Mouse (Mus musculus) gastrocnemius, postnatal 25 days (tissue): ENCODE data around the gene AI837181. TPM values are rescaled to one million over a fixed set of nuclear protein-coding genes. Genes with fewer than 3 reads are reported as not detected.
A peak's percentile ranks its signal among the peaks of the same experiment; 100 is the strongest.

Experiments
- DNase-seq: peaks from one replicate; pipeline ENCODE4 v3.0.0; 2022
- total RNA-seq, 2 experiments: library from RNA; stranded (reverse); gene quantifications; 1 replicate in 1 of 2; 2 replicates in 1 of 2; pipeline ENCODE4 v1.2.3; 2021

AI837181 gene
- total RNA-seq, 2 experiments from 2014 or later = 32.1 to 33.5 TPM

- DNase-seq = peak; percentile 51
Observed at GRCm38 (mm10) chr19:5447515-5448353, 22.8 kb downstream of the AI837181 start, which contains the start of gene Fosl1. Gene Fosl1 (plus strand): TSS chr19:5447547.

- DNase-seq = no peak
Observed at GRCm38 (mm10) chr19:5448354-5449150, 23.6 kb downstream of the AI837181 start.

- DNase-seq = no peak
Observed at GRCm38 (mm10) chr19:5449673-5450072, 24.7 kb downstream of the AI837181 start.

- no peak for DNase-seq
Observed at GRCm38 (mm10) chr19:5451766-5452165, 26.8 kb downstream of the AI837181 start.

GRCm38 (mm10) chr19:5455037-5455436, 30.1 kb downstream of the AI837181 start:
- no peak for DNase-seq

- no peak for DNase-seq
Observed at GRCm38 (mm10) chr19:5455568-5455967, 30.6 kb downstream of the AI837181 start.

GRCm38 (mm10) chr19:5456241-5456921, 31.4 kb downstream of the AI837181 start:
- no peak for DNase-seq

- peak; percentile 96 for DNase-seq
Observed at GRCm38 (mm10) chr19:5456922-5457745, 32.2 kb downstream of the AI837181 start.

- DNase-seq = no peak
Observed at GRCm38 (mm10) chr19:5457746-5458442, 33.0 kb downstream of the AI837181 start, which contains the start of gene Ccdc85b. Gene Ccdc85b (minus strand): TSS chr19:5457894.

GRCm38 (mm10) chr19:5459019-5459418, 34.1 kb downstream of the AI837181 start:
- no peak for DNase-seq

- no peak for DNase-seq
Observed at GRCm38 (mm10) chr19:5459896-5460295, 35.0 kb downstream of the AI837181 start.

GRCm38 (mm10) chr19:5460465-5460911, 35.5 kb downstream of the AI837181 start, which contains the start of gene Fibp:
Gene Fibp (plus strand): TSS chr19:5460615.
- DNase-seq = peak; percentile 81

GRCm38 (mm10) chr19:5461411-5461810, 36.5 kb downstream of the AI837181 start:
- DNase-seq = no peak

GRCm38 (mm10) chr19:5463212-5463611, 38.3 kb downstream of the AI837181 start:
- no peak for DNase-seq

- DNase-seq = no peak
Observed at GRCm38 (mm10) chr19:5463791-5464562, 39.0 kb downstream of the AI837181 start.

- no peak for DNase-seq
Observed at GRCm38 (mm10) chr19:5465037-5465436, 40.1 kb downstream of the AI837181 start.

GRCm38 (mm10) chr19:5466916-5467500, 42.1 kb downstream of the AI837181 start:
- DNase-seq = no peak

- DNase-seq = no peak
Observed at GRCm38 (mm10) chr19:5468374-5468773, 43.4 kb downstream of the AI837181 start, which contains the start of gene Ctsw. Gene Ctsw (minus strand): TSS chr19:5468507.

GRCm38 (mm10) chr19:5471846-5472245, 46.9 kb downstream of the AI837181 start:
- no peak for DNase-seq
